Mouse (Mus musculus): ENCODE measurements at regions not wholly inside any gene's neighbourhood (a gene's known extent, or its start where the extent isn't known, plus 50 kb on each side); places are given as distances from the start of the nearest gene placed in this dataset.

DNA sequence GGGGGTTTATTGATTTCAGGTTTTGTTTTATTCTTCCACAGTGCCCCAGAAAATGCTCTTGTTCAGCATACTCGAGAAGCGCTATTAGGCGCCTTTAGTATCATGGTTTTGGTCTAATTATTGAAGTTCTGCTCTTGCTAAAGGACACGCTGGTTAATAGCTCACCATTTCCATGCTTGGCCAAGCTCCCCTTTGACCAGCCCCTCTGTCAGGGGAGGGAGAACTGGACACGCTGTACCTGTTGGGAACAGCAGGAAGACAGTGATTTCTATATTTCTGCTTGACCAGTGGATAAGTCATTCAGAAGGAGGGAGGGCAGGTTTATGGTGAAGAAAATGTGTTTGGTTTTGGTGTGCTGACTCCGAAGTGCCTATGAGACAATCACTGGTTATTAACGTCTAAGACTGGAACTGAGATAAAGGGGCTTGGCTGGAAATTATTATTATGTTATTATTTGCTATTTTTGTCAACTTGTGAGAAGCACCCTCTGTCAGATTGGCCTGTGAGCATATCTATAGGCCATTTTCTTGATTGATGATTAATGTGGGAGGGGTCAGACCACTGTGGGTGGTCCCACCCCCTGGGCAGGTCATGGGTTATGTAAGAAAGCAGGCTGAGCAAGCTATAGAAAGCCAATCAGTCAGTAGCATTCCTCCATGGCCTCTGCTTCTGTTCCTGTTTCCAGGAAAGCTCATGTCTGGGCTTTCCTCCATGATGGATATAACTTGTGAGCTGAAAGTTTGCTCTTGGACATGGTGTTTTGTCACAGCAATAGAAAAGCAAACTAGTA is 51.2 kb upstream of the Tanc2 start:
- DNase-seq, result peak; percentile 83

DNA sequence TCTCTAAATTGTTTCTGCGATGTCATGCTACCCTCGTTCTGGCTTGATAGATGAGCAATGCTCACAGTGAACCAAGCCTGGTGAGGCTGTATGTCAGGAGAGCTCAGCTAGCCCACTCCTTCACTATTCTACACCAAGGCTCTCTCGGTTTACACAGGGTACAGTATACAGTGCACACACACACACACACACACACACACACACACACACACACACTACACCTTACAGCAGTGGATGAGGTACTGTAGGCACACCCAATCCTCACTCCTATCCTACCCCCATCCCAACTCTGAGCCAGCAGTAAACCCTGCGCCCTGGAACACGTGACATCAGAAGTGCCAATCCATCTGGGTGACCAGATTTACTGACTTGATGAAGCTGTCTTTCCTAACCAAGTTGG is 57.2 kb upstream of the Tanc2 start:
- DNase-seq, result no peak

DNA sequence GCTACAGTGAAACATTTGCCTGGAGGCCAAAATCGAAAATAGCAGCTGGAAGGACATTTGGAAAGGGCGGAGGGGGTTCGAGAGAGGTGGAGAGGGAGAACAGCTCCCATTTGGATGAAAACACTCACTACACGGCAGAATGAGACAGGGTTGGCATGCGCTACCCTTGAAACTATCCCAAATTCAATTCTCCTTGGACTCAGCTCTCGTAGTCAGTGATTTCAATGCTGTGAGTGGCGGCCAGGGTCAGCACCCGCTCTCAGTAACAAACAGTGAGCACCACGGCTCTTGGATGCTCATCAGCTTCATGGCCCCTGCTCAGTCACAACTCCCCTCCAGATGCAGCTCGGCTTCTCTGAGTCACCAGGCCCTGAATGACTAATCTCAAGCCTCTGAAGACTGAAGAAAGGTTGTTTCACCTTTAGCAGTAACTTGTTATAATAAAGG is 59.1 kb upstream of the Tanc2 start:
- no peak for DNase-seq

DNA sequence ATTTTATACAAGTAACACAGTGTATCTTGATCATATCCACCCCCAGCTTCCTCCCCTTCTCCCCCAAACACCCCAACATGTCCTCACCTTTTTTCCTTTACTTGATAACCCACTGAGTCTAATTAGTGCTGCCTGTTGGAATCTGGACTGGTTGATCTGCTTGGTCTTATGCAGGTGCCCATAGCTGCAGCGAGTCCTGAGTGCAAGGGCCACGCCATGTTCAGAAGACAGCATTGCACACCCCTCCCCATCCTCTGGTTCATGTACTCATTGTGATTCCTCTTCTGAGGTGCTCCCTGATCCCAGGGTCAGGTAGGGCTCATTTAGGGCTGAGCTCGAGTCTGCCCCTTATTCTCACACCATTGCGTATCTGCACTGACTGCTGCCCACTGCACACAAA is 63.7 kb upstream of the Tanc2 start:
- DNase-seq, result no peak

DNA sequence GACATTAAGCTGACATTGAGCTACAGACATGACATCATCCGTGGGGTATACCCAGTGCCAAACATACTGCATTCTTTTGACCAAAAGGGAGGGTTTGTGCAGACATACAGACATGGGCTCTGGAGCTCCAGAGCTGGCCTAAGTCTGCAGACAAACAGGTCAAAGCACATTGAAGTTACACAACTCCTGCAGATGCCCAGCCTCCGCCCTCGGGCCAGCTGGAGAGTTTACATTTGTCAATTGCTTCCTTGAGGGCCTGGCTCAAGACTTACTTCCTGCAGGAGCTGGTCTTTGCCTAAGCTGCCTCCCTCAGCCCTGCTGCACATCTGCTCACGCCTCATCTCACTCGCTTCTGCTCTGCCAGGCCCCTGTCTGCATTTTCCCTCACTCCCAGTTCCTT is 64.2 kb upstream of the Tanc2 start:
- DNase-seq, result peak; percentile 66

DNA sequence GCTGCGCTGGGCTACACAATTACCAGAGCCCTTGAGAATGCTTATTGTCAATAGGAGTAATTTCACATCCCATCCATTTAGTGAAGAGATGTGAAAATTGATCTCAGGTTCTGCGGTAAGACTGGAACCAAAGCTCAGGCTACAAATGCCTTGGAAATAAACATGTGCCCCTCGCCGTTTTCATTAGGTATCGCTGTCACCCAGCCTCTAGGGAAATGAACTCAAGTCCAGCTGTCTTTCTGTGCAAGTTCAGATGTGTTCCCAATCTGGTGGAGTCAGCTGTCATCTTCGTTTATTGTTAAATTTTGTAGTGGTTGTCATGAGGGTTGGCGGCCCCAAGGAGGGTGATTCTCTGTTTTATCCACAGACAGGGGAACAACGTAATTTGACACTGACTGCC is 65.4 kb upstream of the Tanc2 start:
- no peak for DNase-seq

DNA sequence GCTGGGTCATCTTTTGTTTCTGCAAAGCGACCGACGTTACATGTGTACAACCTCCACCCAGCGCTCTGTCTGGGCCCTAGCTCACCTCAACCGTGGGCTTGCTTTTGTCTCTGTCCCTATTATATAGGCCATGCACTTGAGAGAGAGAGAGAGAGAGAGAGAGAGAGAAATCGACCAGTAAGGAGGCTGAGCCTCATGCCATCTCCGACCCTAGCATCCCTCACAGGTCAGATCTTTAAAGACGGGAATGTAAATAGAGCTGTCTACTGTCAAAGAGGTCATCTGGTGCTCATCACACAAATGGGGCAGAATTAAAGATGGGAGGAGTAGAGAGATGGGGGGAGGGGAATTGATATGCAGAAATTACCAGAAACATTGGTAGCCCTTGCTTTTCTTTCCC is 66.0 kb upstream of the Tanc2 start:
- no peak for DNase-seq

DNA sequence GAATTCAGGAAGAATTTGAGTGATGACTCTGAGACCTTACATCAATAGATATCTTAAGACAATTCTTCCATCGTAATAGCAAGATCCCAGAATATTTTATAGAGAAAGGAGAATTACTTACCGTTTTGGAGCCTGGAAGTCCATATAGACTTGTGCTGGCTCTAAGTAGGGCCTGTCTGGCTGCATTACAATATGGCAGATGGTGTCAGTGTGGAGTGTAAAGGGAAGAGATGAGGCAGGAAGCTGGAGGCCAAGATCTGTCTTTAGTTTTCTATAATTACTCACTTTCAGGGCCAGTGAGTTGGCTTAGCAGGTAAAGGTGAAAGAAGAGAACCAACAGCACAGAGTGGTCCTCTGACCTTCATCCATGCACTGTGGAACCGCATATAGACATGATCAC is 63.9 kb upstream of the March10 start:
- DNase-seq, result no peak

DNA sequence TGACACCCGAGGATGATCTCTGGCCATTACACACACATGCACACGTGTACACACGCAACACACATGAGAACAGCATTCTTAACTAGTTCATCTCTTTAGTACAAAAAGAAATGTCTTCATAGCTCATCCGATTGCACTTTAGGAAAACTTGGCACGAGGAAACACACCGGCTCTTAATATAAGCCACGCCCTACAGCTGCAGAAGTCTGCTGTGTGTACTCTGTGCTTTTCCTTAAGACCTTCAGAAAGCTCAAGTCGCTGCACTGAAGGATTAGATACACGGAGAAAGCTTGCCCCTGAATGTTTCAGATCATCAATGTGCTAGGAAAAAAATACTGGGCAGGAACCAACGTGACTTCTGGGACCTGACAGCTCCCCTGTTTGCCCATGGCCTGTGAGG is 56.7 kb upstream of the March10 start:
- no peak for DNase-seq

DNA sequence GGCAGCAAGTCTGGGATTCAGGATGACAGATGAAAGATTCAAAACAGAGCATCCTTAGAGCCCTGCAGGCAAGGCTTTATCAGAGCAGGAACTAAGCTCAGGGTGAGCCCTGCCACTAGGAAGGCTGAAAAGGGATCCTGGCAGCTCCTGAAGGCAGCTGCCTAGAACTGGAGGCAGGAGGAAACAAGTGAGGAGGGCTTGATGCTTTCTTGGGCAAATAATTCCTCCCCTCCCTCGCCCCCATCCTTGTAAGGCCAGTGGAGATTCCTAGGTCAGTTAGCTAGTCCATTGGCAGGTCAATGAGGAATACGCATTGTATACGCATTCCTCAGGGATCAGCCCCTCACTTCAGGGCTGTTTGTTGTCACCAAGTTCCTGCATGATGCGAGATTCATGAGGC is 54.1 kb upstream of the March10 start:
- DNase-seq, result no peak

DNA sequence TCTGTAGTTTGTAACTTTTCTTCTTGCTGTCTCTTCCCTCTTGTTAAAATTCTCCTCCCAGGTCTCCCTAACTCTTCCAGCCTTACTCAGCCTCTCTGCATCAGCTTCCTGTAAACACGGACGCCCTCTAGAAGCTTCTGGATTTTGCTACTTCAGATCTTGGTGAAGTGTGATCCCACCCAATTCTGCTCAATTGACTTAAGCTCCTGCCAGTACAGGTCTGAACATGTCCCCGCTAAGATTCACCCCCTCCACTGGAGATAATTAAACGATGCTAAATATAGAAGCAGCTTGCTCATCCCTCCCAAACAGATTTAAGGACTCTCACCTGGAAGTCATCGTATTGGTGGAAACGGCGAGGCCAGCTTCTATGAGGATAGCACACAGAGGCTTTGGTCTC is 53.5 kb upstream of the March10 start:
- DNase-seq, result no peak

DNA sequence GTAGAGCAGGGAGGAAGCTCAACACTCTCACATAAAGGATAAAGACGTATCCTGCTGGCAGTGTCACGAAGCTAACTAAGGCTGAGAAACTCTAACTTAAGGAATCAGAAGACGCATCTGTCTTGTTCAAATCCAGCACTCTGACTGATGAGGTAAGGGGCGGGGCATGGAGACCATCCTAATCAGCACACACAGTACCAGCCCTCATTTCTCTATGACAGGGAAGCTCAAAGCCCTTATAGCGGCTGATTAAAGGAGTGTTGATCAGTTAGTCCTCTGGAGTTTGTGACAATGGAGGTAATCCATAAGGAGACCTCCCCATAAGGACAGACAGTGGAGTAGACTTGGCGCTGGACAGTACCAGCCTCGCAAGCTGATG is 52.1 kb upstream of the March10 start:
- DNase-seq, result no peak

DNA sequence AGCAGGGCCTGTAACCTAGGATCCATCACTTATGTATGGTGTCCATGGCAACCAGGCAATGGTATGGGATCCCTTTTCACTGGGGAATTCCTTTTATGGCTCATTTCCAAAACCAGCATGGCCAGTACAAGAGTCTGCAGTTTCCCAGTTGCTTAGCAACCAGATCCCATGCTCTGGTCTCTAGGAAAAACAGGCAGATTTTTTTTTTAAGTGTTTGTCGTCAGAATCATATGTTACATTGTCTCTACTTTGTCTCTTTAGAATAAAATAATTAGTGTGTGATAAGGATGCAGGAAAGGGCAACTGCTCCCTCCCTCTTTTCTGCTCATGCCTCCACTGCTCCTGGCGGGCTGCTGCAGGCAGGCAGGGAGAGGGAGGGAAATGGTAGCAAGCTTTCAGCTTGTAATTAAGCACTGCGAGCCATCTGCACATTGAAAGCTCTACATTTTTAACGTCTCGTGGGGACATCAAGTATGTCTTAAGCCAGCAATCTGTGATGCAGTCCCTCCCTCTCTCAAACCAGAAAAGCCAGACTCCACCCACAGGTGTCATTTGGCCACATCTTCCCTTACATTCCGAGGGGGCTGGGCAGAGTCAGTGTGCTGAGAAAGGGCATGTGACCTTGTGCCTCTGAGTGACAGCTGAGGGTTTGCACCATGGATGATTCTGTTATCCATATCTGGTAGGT is 51.6 kb upstream of the March10 start:
- no peak for DNase-seq

DNA sequence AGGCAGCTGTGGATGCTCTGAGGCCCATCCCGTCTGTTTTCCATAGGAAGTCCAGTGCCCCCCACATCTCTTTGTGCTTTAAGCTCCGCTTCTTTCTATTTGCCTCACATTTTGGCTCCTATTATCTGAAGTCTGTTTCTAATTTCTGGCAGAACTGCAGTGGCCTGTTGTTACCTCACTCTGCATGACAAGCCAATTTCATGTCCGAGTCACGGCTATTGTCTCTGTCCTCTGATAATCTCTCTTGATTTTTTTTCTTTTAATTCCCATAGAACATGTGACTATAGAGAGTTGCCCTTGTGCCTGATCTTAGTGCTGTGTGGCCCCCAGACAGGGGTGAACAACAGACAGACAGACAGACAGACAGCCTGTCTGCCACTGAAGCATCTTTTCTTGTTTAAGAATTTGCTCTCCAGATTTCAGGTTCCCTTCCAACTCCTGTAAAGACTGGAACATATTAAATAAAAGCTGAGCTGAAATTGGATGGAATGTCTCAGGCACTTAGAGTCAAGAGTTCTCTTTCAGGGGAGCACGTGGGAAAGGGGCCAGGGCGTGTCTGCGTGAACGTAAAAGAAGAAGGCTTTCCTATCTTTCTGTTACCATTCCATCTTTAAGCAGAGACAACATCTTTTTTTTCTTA is 50.9 kb upstream of the March10 start:
- no peak for DNase-seq

Measured in kidney, postnatal 14 days (tissue).